11 mouse cellular contexts compared by ENCODE assay signal in genomic region chr13:52188605-52189003, GRCm38 (mm10).
DNase-seq lines count a peak whose midpoint lies in the region; ATAC-seq and TF ChIP-seq lines count a peak whose summit lies in the region.
"Had no signal": no experiment of that assay in that cellular context is flagged by ENCODE, and none has a peak within 500 bp of the region (broad histone marks: within the 10 kb centered on the region; RNA-seq: fewer than 3 reads in every experiment).

No protein-coding gene starts in this region.

- H3K4me3 ChIP-seq in lung, embryonic 14.5 days (ENCODE audit: low read depth, low read length): no peak overlapping the region
- H3K4me3 ChIP-seq in midbrain, embryonic 14.5 days (replicated peaks; ENCODE audit: low read depth, low read length): no peak overlapping the region
- H3K4me3 ChIP-seq in stomach, postnatal 0 days (ENCODE audit: low read depth, low read length): no peak overlapping the region
- H3K4me3 ChIP-seq: erythroblast, embryonic 14.5 days; heart, embryonic 10.5 days had no signal

- no peaks in the 10 kb centered on the region for H3K27me3 ChIP-seq in lung, embryonic 14.5 days (ENCODE audit: insufficient read depth, low read length)
- H3K27me3 ChIP-seq in midbrain, embryonic 14.5 days (ENCODE audit: control insufficient read depth, insufficient read depth, low read length): peaks cover 6% of the 10 kb centered on the region; the same call in 1 of the 2 replicates
- H3K27me3 ChIP-seq in stomach, postnatal 0 days (ENCODE audit: control insufficient read depth, insufficient read depth, low read length): no peaks in the 10 kb centered on the region

- H3K36me3 ChIP-seq in lung, embryonic 14.5 days (ENCODE audit: insufficient read depth): no peaks in the 10 kb centered on the region
- no peaks in the 10 kb centered on the region for H3K36me3 ChIP-seq in midbrain, embryonic 14.5 days (ENCODE audit: control insufficient read depth, insufficient read depth, low read length)
- no peaks in the 10 kb centered on the region for H3K36me3 ChIP-seq in stomach, postnatal 0 days (ENCODE audit: control insufficient read depth, insufficient read depth, low read length)
- H3K36me3 ChIP-seq: heart, embryonic 10.5 days had no signal

- WGBS in lung, embryonic 14.5 days: 71% methylated on average over 2 of the region's 2 CpGs
- 32% methylated on average over 2 of the region's 2 CpGs for WGBS in midbrain, embryonic 14.5 days
- WGBS in stomach, postnatal 0 days: 65% methylated on average over 2 of the region's 2 CpGs

- no peaks in the 10 kb centered on the region for H3K4me1 ChIP-seq in lung, embryonic 14.5 days (ENCODE audit: insufficient read depth)
- peaks cover 8% of the 10 kb centered on the region for H3K4me1 ChIP-seq in midbrain, embryonic 14.5 days (ENCODE audit: control insufficient read depth, insufficient read depth, low read length)
- H3K4me1 ChIP-seq in stomach, postnatal 0 days (replicated peaks; ENCODE audit: control insufficient read depth, insufficient read depth): no peaks in the 10 kb centered on the region

- peak; percentile 31 for DNase-seq in lung, embryonic 14.5 days
- DNase-seq in lung, postnatal 14 days: no peak
- DNase-seq in NIH3T3 (ENCODE audit: low read depth): peak; percentile 47
- DNase-seq in embryo, embryonic 11.5 days (ENCODE audit: low read depth, low spot score): peak; percentile 16
- DNase-seq in midbrain, embryonic 14.5 days: peak; percentile 42
- no peak for DNase-seq in c-Kit-positive CD71-positive TER-119-positive erythroid progenitor cells, embryonic 14.5 days (ENCODE audit: low spot score)
- DNase-seq in stomach, postnatal 0 days (ENCODE audit: low spot score): no peak
- DNase-seq: kidney, postnatal 10 days had no signal

- H3K9me3 ChIP-seq in lung, embryonic 14.5 days (ENCODE audit: low read depth, low read length): no peaks in the 10 kb centered on the region
- H3K9me3 ChIP-seq in midbrain, embryonic 14.5 days (ENCODE audit: control insufficient read depth, low read length): no peaks in the 10 kb centered on the region
- H3K9me3 ChIP-seq in stomach, postnatal 0 days (ENCODE audit: control insufficient read depth, low read length): no peaks in the 10 kb centered on the region
- H3K9me3 ChIP-seq: heart, embryonic 10.5 days had no signal

- H3K27ac ChIP-seq in lung, embryonic 14.5 days (ENCODE audit: low read depth): no peak overlapping the region
- H3K27ac ChIP-seq in midbrain, embryonic 14.5 days (replicated peaks; ENCODE audit: low read depth, low read length): no peak overlapping the region
- H3K27ac ChIP-seq in stomach, postnatal 0 days (replicated peaks): no peak overlapping the region

- TF ChIP-seq CTCF in lung, embryonic 14.5 days (IDR thresholded peaks at IDR 0.05; ENCODE audit: low read depth): no peak
- no peak for TF ChIP-seq CTCF in stomach, postnatal 0 days (IDR thresholded peaks at IDR 0.05; ENCODE audit: low read depth)

- no peak overlapping the region for H3K4me2 ChIP-seq in lung, embryonic 14.5 days
- H3K4me2 ChIP-seq in midbrain, embryonic 14.5 days (ENCODE audit: low read length): no peak overlapping the region
- no peak overlapping the region for H3K4me2 ChIP-seq in stomach, postnatal 0 days (replicated peaks; ENCODE audit: low read depth)

- no peak for TF ChIP-seq EP300 in stomach, postnatal 0 days (optimal IDR thresholded peaks at IDR 0.05)

- no peak for ATAC-seq in lung, embryonic 14.5 days (ENCODE audit: insufficient read depth)
- ATAC-seq in midbrain, embryonic 14.5 days (ENCODE audit: low FRiP score, low TSS enrichment): no peak
- no peak for ATAC-seq in CD4-positive, CD25-positive, alpha-beta regulatory T cell, adult 4 months
- no peak for ATAC-seq in stomach, postnatal 0 days (ENCODE audit: low FRiP score, low TSS enrichment)

- H3K9ac ChIP-seq in lung, embryonic 14.5 days: no peak overlapping the region
- no peak overlapping the region for H3K9ac ChIP-seq in midbrain, embryonic 14.5 days (replicated peaks; ENCODE audit: low read length)
- H3K9ac ChIP-seq in stomach, postnatal 0 days (ENCODE audit: low read length): no peak overlapping the region

Comparison
In these comparisons a context has a peak if more than half of its experiments do, and no peak if none do; other contexts are left out.
1. DNase-seq: peak in lung, embryonic 14.5 days (single experiment), NIH3T3 (single experiment), embryo, embryonic 11.5 days (single experiment) and midbrain, embryonic 14.5 days (single experiment); none in lung, postnatal 14 days (single experiment), c-Kit-positive CD71-positive TER-119-positive erythroid progenitor cells, embryonic 14.5 days (single experiment) and stomach, postnatal 0 days (single experiment).